Mouse (Mus musculus): ENCODE results near the gene Gm2916. TPM values are rescaled to one million over a fixed set of nuclear protein-coding genes. Genes with fewer than 3 reads are reported as not detected.
"Not testable (repeated sequence)": the region's sequence is repeated elsewhere in the genome, so short reads cannot be mapped to it uniquely, and the experiment has no call there.

Gm2916 gene
- total RNA-seq (2021) = not detected
- long read RNA-seq, experiment 1 = 0 reads
- long read RNA-seq, experiment 2 = 0 reads

- DNase-seq = not testable (repeated sequence)
Measured at GRCm38 (mm10) chr14:3883872-3884271, at the start of gene Gm2916. Gene Gm2916 (plus strand): TSS chr14:3884172.

GRCm38 (mm10) chr14:3845945-3846344 lies 38.0 kb upstream of the Gm2916 start, which contains the start of gene Gm3033:
Gene Gm3033 (plus strand): TSS chr14:3846245.
- not testable (repeated sequence) for DNase-seq

- not testable (repeated sequence) for DNase-seq
Measured at GRCm38 (mm10) chr14:3931456-3931855, 47.5 kb downstream of the Gm2916 start, which contains the start of gene Gm3029. Gene Gm3029 (plus strand): TSS chr14:3931756.

GRCm38 (mm10) chr14:3963247-3963646 lies 79.3 kb downstream of the Gm2916 start, which contains the start of gene Gm3095:
Gene Gm3095 (plus strand): TSS chr14:3963547.
- not testable (repeated sequence) for DNase-seq

Other genes with a start within 250 kb of the Gm2916 start
- gene Gm3012, start 249.7 kb upstream of the Gm2916 start, total RNA-seq (2021) = not detected
- gene Gm3020, start 232.1 kb upstream of the Gm2916 start, total RNA-seq (2021) = 1 to 10 TPM in 1 of 2 experiments, under 1 TPM in 1; 0.87 to 1.3 TPM
- gene Gm3043, start 195.4 kb upstream of the Gm2916 start, total RNA-seq (2021) = not detected
- gene Gm3002, start 74.1 kb upstream of the Gm2916 start, total RNA-seq (2021) = 1 to 10 TPM in 1 of 2 experiments, not detected in 1; 1.1 TPM
- under 1 TPM in 1 of 2 experiments, not detected in 1; 0.70 TPM for gene Gm3033, start 37.9 kb upstream of the Gm2916 start, total RNA-seq (2021)
- not detected for gene Gm3029, start 47.6 kb downstream of the Gm2916 start, total RNA-seq (2021)
- under 1 TPM in 1 of 2 experiments, not detected in 1; 0.31 TPM for gene Gm3095, start 79.4 kb downstream of the Gm2916 start, total RNA-seq (2021)
- gene Gm3099, start 114.2 kb downstream of the Gm2916 start, total RNA-seq (2021) = not detected
- 1 to 10 TPM; 2.0 TPM for gene Gm5796, start 139.8 kb downstream of the Gm2916 start, total RNA-seq (2021)
- under 1 TPM; 0.31 to 0.50 TPM for gene Gm3115, start 199.9 kb downstream of the Gm2916 start, total RNA-seq (2021)
- 1 to 10 TPM in 1 of 2 experiments, under 1 TPM in 1; 0.40 to 2.0 TPM for gene Gm8108, start 226.4 kb downstream of the Gm2916 start, total RNA-seq (2021)

Measured in gastrocnemius, postnatal 10 days (tissue).